ENCODE assay signal across 22 mouse cellular contexts in genomic region chr10:43729184-43729583, GRCm38 (mm10).
DNase-seq lines count a peak whose midpoint lies in the region; ATAC-seq and TF ChIP-seq lines count a peak whose summit lies in the region.
"Had no signal": no experiment of that assay in that cellular context is flagged by ENCODE, and none has a peak within 500 bp of the region (broad histone marks: within the 10 kb centered on the region; RNA-seq: fewer than 3 reads in every experiment).

No protein-coding gene starts in this region.

- H3K36me3 ChIP-seq in liver, adult 2 months (ENCODE audit: control insufficient read depth, insufficient read depth, low read length), result no peaks in the 10 kb centered on the region
- no peaks in the 10 kb centered on the region for H3K36me3 ChIP-seq in limb, embryonic 10.5 days
- H3K36me3 ChIP-seq: embryonic facial prominence, embryonic 10.5 days; G1E; heart, embryonic 13.5 days; hindbrain, embryonic 15.5 days had no signal

- TF ChIP-seq CTCF in liver, adult 2 months (IDR thresholded peaks at IDR 0.05; ENCODE audit: low read depth, low read length), result no peak

- H3K27ac ChIP-seq in liver, adult 2 months (replicated peaks; ENCODE audit: insufficient read depth, low read depth, low read length), result no peak overlapping the region
- H3K27ac ChIP-seq in limb, embryonic 10.5 days, result peak overlapping the region; percentile 3
- H3K27ac ChIP-seq: embryonic facial prominence, embryonic 10.5 days; forebrain, embryonic 13.5 days; gastrocnemius, adult 2 months; heart, embryonic 13.5 days; hindbrain, embryonic 15.5 days had no signal

- no peaks in the 10 kb centered on the region for H3K79me2 ChIP-seq in liver, adult 2 months (ENCODE audit: control insufficient read depth, insufficient read depth, low read length)

- DNase-seq in liver, adult 2 months (ENCODE audit: extremely low read depth, low read depth, low spot score), result peak; percentile 34
- DNase-seq in liver, result no peak
- peak; percentile 20 for DNase-seq in Muller cell, postnatal 12 days (ENCODE audit: inconsistent ontology term)
- no peak for DNase-seq in limb, embryonic 10.5 days (ENCODE audit: low spot score)
- DNase-seq in embryo, embryonic 10.5 days (ENCODE audit: low spot score), result no peak
- no peak for DNase-seq in layer of hippocampus, adult 9-11 months
- DNase-seq: adrenal gland, postnatal 10 days; B cell, adult 2 months; cerebellum, adult 11-12 months; cerebellum, adult 9-10 months; cerebellum, postnatal 25 days; gastrocnemius, adult 2 months; gastrocnemius, postnatal 25 days; heart, adult 11 months; heart, postnatal 36 days had no signal

- WGBS in liver, adult 2 months, result 59% methylated on average over 3 of the region's 3 CpGs
- WGBS in limb, embryonic 10.5 days, result 81% methylated on average over 3 of the region's 3 CpGs

- H3K27me3 ChIP-seq in liver, adult 2 months (ENCODE audit: control insufficient read depth, insufficient read depth, low read length), result no peaks in the 10 kb centered on the region
- H3K27me3 ChIP-seq in limb, embryonic 10.5 days (ENCODE audit: low read depth, poor library complexity, severe bottlenecking), result no peaks in the 10 kb centered on the region
- H3K27me3 ChIP-seq: forebrain, embryonic 13.5 days; heart, embryonic 13.5 days; hindbrain, embryonic 15.5 days had no signal

- peaks cover 4% of the 10 kb centered on the region; the same call in 1 of the 2 replicates for H3K4me1 ChIP-seq in liver, adult 2 months (ENCODE audit: control insufficient read depth, insufficient read depth, low read length)
- H3K4me1 ChIP-seq in limb, embryonic 10.5 days, result peaks cover 30% of the 10 kb centered on the region
- H3K4me1 ChIP-seq: heart, embryonic 13.5 days; hindbrain, embryonic 15.5 days had no signal

- H3K4me3 ChIP-seq in liver, adult 2 months (ENCODE audit: insufficient read depth, low read depth, low read length), result no peak overlapping the region
- H3K4me3 ChIP-seq in limb, embryonic 10.5 days, result no peak overlapping the region
- H3K4me3 ChIP-seq: embryonic facial prominence, embryonic 10.5 days; forebrain, embryonic 13.5 days; gastrocnemius, adult 2 months; heart, embryonic 13.5 days; hindbrain, embryonic 15.5 days had no signal

- no peak overlapping the region for H3K9ac ChIP-seq in liver, adult 2 months (ENCODE audit: low read depth, low read length)
- H3K9ac ChIP-seq: forebrain, embryonic 13.5 days; heart, embryonic 13.5 days; hindbrain, embryonic 15.5 days had no signal

- TF ChIP-seq POLR2A in liver, adult 2 months (IDR thresholded peaks at IDR 0.05; ENCODE audit: extremely low read depth, insufficient read depth, low read length), result no peak

- no peaks in the 10 kb centered on the region for H3K9me3 ChIP-seq in limb, embryonic 10.5 days (replicated peaks)
- H3K9me3 ChIP-seq: embryonic facial prominence, embryonic 10.5 days; forebrain, embryonic 13.5 days; G1E; hindbrain, embryonic 15.5 days had no signal

- peak; percentile 25; the same call in 1 of the 2 replicates for ATAC-seq in neutrophil, adult 5-6 weeks (ENCODE audit: extremely low read depth, insufficient number of reproducible peaks, low FRiP score, poor library complexity, severe bottlenecking)
- ATAC-seq: CD4-positive, CD25-positive, alpha-beta regulatory T cell, adult 4 months; forebrain, embryonic 13.5 days had no signal

Comparison
In these comparisons a context has a peak if more than half of its experiments do, and no peak if none do; other contexts are left out.
1. DNase-seq: peak in liver, adult 2 months (single experiment) and Muller cell, postnatal 12 days (single experiment); none in liver (single experiment), limb, embryonic 10.5 days (single experiment), embryo, embryonic 10.5 days (single experiment) and layer of hippocampus, adult 9-11 months (single experiment).